Mouse (Mus musculus) cerebellum, postnatal 36 days (tissue): Measurements from ENCODE around the gene Slc34a1.

Source experiments
- DNase-seq, 2 experiments: peaks; one replicate each; pipeline ENCODE4 v3.0.0; 2021 to 2022; ENCODE audit warnings: mixed read lengths in 2 of 2

Slc34a1 gene

GRCm38 (mm10) chr13:55444286-55444936 lies 46.4 kb downstream of the Slc34a1 start:
- DNase-seq, result no peak

- DNase-seq, result peak; percentile 99
Measured at GRCm38 (mm10) chr13:55444937-55445315, 46.9 kb downstream of the Slc34a1 start, which contains the start of gene Grk6. Grk6 (plus strand) TSS chr13:55445072.

- DNase-seq, result no peak
Measured at GRCm38 (mm10) chr13:55445361-55446091, 47.5 kb downstream of the Slc34a1 start.

GRCm38 (mm10) chr13:55446483-55447105 lies 48.6 kb downstream of the Slc34a1 start:
- DNase-seq, result no peak

- DNase-seq, result no peak
Measured at GRCm38 (mm10) chr13:55447543-55447943, 49.6 kb downstream of the Slc34a1 start.

GRCm38 (mm10) chr13:55448131-55448530 lies 50.1 kb downstream of the Slc34a1 start:
- DNase-seq, result no peak

- no peak for DNase-seq
Measured at GRCm38 (mm10) chr13:55449205-55449604, 51.2 kb downstream of the Slc34a1 start.

- no peak for DNase-seq
Measured at GRCm38 (mm10) chr13:55449679-55450441, 51.9 kb downstream of the Slc34a1 start.

- DNase-seq, result peak in 1 of 2 experiments; percentile 54
Measured at GRCm38 (mm10) chr13:55450511-55450980, 52.6 kb downstream of the Slc34a1 start.

GRCm38 (mm10) chr13:55451296-55451695 lies 53.3 kb downstream of the Slc34a1 start:
- DNase-seq, result no peak

- DNase-seq, result no peak
Measured at GRCm38 (mm10) chr13:55451785-55452549, 54.0 kb downstream of the Slc34a1 start.

- no peak for DNase-seq
Measured at GRCm38 (mm10) chr13:55462965-55463364, 65.0 kb downstream of the Slc34a1 start.

- no peak for DNase-seq
Measured at GRCm38 (mm10) chr13:55463399-55464026, 65.5 kb downstream of the Slc34a1 start.

- DNase-seq, result peak; percentile 43 to 60
Measured at GRCm38 (mm10) chr13:55464027-55464884, 66.3 kb downstream of the Slc34a1 start, which contains the start of gene Prr7. Prr7 (plus strand) TSS chr13:55464267.

- no peak for DNase-seq
Measured at GRCm38 (mm10) chr13:55465184-55465583, 67.2 kb downstream of the Slc34a1 start.
